Mouse (Mus musculus) thymus, postnatal 14 days (tissue): Measurements from ENCODE around the gene Bloc1s1.

Experiments
- DNase-seq: peaks from one replicate; pipeline ENCODE4 v3.0.0; 2021

The Bloc1s1 gene

DNA sequence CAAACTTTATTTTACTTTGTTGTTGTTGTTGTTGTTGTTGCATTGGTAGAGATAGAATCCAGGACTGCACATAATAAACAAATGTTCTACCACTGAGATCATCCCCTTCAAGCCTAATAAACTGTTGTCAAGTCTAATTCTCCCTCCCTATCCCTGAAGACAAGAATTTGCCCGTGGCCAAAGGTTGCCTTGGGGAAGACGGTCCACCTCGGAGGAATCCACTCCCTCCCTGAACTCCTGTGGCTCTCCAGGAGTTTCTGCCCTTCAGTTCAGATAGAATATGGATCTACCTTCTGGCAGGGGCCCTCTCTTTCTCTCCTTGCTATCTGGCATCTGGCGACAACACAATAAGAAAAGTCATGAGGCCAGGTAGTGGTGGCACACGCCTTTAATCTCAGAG, 19.0 kb downstream of the Bloc1s1 start:
- no peak for DNase-seq

DNA sequence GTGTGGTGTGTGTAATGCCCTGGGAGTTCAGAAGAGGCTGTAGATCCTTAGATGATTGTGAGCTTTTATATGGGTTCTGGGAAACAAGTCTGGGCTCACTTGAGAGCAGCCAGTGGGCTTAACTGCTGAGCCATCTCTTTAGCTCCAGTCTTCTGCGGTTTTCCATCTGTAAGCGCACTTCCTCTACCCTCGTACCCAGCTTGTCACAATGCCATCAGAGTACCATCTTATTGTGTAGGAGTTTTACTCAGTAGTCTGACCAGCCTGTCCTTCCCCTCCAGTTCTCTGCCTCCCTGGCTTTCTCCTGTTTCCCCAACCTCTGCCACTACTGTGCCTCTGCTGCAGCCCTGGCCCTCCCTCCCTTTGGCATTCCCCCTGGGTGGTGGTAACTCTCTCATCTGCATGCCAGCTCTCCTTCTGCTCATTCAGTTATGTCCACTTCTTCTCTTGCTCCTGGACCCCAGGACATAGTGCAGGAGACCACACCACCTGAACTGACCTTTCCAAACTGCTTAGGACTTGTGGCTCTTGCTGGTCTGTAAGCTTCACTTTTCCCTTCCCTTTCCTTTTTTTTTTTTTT, 21.3 kb downstream of the Bloc1s1 start:
- DNase-seq = no peak

DNA sequence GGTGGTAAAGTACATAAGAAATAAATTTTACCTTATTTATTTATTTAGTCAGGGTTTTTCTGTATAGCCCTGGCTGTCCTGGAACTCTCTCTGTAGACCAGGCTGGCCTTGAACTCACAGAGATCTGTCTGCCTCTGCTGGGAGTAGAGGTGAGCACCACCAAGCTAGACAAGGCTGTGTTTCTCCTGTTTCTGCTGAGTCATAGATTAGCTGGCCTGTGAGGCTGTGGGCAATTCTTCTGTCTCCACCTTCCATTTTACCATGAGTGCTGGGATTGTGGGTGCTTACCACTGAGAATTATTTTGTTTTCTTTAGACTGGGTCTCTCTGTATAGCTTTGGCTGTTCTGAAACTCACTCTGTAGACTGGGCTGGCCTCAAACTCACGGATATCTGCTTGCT, 22.4 kb downstream of the Bloc1s1 start:
- no peak for DNase-seq

DNA sequence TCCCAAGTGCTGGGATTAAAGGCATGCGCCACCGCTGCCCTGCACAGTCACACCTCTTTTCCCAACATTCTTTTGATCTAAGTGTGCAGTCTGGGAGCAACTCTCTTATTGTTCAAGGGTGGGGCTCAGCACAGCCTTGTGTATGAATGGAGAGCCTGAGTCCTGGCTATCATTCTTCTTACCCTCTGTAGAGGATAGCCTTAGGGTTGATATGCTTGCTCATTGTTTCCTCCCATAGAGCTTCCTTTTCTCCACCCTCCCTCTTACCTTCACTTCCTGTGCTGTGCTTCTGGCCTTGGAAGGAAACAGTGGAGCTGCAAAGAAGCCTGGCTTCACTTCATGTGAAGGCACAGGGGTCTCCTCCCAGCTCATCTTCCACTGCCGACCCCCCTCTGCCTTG, 23.1 kb downstream of the Bloc1s1 start, which contains the start of gene Cd63:
Gene Cd63 (plus strand): TSS at position 292 of the 400 bp plus-strand sequence.
- no peak for DNase-seq

DNA sequence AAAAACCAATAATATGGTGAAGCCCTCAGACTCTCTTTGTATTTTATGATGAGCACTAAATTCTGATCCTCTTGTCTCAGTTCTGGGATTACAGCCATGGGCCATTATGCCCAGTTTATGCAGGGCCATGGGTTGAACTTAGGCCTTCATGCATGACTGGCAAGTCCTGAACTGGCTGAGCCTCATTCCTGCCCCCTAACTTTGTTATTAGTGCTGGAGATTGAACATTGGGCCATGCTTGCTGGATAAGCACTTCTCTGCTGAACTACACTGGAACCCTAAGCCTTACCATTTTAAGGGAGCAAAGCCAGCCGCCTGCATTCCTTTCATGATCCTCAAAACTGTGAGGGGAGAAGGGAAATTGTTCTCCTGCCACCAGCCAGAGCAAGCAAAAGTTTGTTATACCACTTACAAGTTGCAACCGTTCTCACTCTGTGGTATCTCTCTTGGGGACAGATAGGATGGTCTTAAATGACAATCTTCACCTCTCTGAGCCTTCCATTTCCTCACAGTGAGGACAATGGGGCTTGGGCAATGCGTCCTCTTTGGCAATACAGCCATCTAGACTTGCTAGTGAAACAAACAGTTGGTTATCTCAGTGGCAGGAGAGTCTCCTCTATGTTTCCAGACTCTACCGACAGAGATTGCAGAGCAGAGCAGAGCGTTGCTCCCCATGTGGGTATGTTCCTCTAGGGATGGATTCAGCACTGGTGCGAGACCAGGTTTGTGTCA, 23.9 kb downstream of the Bloc1s1 start:
- no peak for DNase-seq

DNA sequence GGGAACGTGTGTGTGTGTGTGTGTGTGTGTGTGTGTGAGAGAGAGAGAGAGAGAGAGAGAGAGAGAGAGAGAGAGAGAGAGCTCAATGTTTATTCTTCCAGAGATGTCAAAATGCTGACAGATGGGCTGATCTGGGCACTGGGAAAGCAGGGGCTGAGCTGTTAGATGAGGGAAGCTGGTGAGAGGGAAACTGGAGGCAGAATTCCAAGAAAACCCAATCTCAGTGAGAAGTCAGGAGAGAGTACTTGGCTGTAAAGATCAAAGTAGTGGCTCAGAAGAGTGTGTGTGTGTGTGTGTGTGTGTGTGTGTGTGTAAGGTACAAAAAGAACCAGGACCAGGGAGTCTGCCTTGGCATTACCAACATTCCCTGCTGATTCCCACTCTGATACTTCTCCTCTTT, 26.3 kb downstream of the Bloc1s1 start:
- DNase-seq = no peak

DNA sequence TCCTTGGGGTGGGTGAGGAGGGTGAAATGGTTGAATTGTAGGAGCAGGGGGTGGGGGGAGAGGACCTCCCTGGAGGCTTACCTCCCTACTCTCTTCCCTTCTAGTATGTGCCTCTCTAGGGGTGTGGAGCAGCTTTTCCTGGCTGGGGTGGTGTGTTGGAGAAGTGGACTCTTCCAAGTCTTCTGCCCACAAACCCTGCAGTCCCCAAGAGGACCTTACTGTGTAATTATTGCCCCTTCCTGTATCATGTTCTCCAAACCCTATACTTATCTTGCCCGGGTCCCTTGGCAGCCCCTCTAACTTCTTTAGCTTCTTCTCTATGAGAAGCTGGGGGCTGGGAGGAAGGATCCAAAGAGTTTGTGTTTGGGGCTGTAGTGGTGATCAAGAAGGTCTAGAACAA, 27.0 kb downstream of the Bloc1s1 start:
- no peak for DNase-seq

DNA sequence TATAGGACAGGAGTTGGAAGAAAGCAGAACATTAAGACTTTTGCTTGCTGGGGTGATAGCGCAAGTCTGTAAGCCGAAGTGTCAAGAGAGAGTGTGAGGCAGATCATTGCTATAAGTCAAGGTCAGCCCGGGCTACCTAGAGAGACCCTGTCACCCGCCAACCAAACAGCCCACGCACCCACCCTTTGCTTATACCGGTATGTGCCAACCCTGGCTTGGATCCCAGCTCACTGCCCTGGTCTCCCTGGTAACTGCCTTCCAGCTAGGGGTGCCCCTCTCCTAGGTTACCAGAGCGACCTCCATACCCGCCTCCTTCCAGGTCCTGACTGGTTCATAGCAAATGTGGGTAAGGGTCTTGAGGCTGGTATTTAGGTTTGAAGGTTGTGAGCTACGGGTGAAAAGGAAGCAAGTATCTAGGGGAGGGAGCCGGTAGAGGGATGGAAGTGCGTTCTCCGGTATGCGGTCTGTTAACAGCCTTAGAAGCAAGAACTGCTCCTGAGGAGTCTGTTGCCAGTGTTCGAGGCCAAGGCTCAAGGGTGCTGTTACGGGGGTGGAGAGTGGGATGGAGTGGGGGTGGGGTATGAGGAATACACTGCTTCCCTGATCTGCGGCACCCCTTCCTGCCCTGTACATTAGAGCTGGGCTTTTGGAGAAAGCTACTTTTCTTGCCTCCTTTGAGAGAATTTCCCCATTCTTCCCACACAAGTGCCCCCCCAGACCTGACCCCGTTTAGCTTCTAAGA, 27.7 kb downstream of the Bloc1s1 start:
- DNase-seq = no peak

DNA sequence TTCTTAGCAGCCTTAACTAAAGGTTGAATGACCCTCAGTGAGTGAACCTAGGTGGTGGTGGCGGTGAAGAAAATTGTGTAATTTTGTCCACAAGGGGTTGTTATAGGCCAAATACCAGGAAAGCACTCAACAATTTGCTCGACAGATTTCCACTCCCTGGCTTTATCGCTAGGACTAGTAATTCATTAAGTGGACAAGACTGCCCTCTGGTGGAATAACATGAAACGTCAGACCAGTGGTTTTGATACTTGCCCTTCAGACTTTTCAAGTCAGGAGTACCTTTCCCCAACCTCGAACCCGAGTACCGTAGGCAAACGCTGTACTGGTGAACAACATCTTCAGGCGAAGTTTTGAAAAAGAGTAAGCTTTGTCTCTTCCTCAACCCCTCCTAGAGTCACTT, 28.4 kb downstream of the Bloc1s1 start:
- DNase-seq = peak; percentile 83

DNA sequence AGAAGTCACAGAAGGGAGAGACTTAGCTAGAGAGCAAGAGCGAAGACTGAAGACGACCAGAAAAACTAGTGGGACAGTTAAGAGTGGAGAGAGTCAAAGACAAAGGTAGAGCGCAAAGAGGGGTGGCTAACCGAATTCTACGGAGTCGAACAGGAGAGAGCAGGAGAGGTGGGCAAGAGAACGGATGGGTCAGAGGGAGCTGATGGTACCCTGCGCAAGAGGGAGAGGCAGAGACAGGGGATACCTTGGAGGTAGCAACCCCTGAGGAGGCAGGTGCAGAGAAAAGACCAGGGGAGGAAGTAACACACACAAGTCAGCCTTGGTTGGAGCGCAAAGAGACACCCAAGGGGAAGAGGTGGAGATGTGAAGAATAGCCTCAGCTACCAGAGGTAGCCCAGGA, 31.6 kb downstream of the Bloc1s1 start:
- DNase-seq = peak; percentile 33

DNA sequence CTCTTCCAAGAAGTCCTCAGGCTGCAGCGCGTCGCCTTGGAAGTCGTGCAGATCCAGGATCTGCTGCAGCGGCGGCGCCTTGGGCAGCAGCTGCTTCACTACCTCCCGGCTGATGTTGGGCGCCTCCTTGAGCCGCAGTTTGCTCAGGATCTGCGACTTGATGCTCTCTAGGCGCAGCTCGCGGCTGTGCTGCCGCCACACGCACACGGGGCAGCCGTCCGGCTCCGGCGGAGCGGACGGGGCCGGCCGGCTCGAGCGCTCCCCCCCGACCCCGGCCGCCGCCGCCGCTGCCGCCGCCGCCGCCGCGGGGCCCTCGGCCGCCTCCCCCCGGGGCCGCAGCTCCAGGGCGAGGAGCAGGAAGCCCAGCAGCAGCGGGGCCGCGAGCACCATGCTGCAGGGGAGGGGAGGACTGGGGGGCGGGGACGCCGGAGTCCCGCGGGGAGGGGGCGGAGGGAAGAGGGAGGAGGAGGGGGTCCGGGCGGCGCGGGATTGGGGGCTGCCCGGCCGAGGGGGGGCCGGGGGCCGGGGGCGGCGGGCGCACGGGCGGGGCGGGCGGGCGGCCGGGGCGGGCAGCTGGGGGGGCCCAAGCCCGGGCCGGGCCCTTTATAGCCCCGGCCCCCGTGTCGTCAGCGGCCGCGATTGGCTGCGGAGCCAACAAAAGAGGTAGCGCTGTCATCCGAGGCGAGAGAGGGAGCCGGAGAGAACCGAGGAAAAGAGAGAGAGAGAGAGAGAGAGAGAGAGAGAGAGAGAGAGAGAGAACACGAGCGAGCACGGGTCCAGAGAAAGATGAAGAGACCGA, 32.3 kb downstream of the Bloc1s1 start, which contains the start of gene Gdf11:
Gene Gdf11 (minus strand): TSS at position 423 of the 799 bp plus-strand sequence.
- peak; percentile 82 for DNase-seq

DNA sequence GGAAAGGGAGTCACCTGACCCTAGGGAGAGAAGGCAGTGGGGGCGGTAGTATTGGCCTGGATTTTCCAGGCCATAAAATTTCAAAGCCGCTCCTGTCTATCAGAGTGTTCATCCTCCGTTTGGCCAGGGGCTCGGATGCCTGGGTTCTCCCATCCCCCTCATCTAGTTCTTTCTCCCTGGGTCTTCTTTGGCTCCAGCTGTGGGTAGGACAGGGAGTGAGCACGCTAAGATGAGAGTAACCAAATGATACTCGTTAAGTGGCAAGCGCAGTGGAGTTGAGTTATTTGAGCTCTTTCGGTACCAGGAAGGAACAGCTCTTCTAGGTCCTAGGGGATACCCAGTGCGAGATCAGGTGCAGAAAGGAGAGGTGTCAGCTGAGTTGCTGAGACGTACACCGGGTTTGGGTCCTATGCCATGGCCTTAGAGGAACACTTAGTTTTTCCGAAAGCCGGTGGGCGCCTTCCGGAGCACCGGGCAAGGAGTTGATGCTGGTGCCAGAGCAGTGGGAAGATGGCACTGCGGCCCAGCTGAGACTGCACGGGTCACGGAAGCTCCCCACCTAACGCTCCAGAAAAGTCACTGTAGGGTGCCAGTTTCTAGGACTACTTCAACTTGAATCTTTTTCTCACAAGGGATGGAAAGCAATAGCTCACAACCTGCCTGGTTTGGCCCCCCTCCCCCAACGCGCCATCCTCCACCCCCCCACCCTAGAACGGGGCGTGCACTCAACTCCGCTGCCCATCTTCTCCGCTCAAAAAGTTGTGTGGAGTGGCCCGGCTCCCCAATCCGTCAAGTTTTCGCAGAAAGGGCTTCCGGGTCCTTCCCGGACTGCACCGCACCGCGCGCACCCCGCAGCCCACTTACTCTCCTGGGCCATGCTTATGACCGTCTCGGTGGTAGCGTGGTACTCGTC, 33.2 kb downstream of the Bloc1s1 start:
- DNase-seq = peak; percentile 45

DNA sequence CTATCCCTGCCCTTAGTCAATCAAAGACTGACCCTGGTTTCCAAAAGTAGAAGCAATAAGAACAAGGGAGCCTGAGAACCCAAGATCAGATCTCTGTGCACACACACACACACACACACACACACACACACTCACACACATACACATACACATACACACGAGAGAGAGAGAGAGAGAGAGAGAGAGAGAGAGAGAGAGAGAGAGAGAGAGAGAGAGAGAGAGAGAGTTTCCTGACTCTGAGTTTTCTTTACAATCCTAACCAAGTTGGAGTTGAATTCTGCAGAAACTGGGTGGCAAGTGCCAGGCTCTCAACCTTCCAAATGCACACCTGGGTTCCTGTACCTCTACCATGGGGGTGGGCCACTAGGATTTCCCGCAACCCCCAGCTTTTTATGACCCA, 34.0 kb downstream of the Bloc1s1 start:
- peak; percentile 8 for DNase-seq

DNA sequence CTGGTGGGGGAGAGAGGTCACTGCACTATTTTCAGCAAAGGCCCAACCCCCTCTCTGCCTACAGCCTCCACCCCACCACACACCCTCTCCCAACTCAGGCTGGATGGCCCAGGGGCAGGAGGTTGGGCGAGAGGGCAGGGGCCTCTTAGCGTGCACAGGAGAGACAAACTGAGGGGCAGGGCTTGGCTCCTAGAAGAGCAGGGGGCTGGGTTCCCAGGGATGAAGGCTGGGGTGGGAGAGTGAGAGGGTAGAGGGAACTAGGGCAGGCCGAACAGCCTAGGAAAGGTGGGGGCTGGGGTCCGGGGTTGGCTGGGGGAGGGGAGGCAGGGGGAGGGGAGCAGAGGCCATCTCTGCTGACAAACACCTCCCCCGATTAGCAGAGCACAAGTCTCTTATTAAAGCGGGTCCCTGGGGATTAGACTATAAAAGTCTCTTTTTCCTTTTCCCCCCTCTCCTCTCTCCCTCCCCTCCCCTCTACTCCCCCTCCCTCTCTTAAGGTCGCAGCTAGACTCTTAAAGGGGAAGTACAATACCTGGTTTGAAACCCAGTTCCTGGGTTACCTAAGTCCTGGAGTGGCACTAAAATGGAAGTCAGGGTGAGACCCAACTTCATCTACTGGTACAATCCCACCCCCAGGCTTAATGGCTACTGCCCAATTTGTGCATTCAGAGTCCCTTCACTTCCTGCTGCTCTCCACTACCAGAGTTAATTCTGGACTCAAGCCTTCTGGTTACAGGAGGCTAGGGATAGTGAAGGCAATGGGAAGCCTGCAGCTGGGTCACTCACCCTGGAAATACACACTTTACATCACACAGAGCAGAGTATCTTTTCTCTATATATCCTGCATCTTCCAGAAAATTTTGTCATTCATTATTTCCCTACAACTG, 34.7 kb downstream of the Bloc1s1 start:
- peak; percentile 12 for DNase-seq

DNA sequence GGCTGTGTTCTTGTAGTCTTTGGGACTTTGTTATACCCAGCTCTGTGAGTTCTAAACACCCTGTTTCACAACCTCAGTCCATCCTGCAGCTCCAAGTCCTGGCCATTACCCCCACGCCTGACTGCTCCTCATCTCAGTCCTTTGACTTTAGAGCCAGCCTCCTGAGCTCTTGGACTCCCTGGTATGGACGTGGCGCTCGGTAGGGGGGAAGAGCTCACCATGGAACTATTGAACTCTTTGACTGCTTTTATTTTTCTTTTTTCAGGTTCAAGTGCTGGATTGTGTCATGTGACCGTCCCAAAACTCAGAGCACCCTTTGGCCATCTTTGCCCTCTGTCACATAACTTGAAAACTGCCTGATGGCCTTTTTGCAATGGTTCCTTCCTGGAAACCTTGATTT, 41.8 kb downstream of the Bloc1s1 start:
- no peak for DNase-seq

DNA sequence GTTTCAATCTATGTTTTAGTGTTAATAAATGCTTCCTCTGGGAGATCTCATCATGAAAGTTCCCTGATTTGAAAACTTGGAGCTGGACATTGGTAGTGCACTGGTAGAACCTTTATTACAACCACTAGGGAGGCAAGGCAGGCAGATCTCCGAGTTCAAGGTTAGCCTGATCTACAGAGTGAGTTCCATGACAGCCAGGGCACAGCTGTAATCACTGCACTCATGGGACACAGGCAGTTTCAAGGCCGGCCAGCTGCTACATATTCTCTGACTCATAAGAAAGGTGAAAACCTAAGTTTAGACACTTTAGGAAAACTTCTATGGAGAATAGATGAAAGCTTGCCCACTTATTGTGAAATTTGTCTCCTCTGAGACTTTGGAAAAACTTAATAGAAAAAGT, 45.0 kb downstream of the Bloc1s1 start:
- DNase-seq = no peak

DNA sequence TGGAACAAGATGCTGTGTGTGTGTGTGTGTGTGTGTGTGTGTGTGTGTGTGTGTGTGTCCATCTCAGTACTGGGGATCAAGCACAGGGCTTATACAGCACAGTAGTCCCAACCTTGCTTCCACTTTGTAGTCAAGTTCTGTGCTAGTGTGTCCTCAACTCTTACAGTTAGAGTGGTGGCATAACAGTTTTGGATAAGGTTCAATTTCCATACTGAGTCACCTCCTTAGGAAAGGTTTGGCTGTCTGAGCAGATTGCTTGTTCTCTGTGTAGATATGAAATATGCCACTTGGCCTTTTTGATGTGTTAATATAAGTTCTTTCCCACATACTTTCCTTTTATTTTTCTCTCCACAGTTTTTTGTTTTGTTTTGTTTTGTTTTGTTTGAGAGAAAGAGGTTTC, 45.5 kb downstream of the Bloc1s1 start:
- no peak for DNase-seq

DNA sequence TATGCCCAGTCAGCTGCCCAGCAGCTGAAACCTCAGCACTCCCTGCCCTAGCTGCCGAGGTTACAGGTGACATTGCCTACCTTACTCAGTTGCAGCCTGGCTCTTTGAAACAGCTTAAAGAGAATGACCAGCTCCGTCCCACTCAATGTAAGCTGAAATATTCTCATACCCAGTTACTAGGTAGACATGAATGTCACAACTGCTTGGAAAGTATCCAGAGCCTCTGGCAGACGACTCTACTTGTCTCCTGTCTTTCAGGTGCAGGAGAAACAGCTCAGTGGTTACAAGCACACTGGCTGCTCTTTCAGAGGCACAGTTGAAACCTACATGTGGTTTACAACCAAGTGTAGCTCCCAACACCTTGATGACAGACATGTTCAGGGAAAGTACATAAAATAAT, 53.5 kb downstream of the Bloc1s1 start:
- DNase-seq = no peak
